Mouse (Mus musculus) stomach, embryonic 16.5 days (tissue): ENCODE measurements around the gene Rasgrp4. TPM values are rescaled to one million over a fixed set of nuclear protein-coding genes. Genes with fewer than 3 reads are reported as not detected.

Experiments used
- ATAC-seq: fragments of 200-750 bp; cut with Nextera tagmentation; 2 replicates; pipeline ENCODE4 v1.8.0; 2017; ENCODE audit warnings: moderate number of reproducible peaks, moderate TSS enrichment; ENCODE audit not compliant: insufficient read depth, low FRiP score
- H3K27ac ChIP-seq: fragments of 300-500 bp; sonication (generic); 2 replicates; pipeline ENCODE4 v1.5.1; 2014; ENCODE audit warnings: low read length
- H3K27me3 ChIP-seq: fragments of 300-500 bp; sonication (generic); 2 replicates; pipeline ENCODE4 v1.6.1; 2014; ENCODE audit warnings: low read length, control low read depth, mixed read lengths; ENCODE audit not compliant: control insufficient read depth, insufficient read depth
- H3K36me3 ChIP-seq: fragments of 300-500 bp; sonication (generic); 2 replicates; pipeline ENCODE4 v1.6.1; 2014; ENCODE audit warnings: low read length; ENCODE audit not compliant: control insufficient read depth, insufficient read depth
- H3K4me1 ChIP-seq: fragments of 300-500 bp; sonication (generic); 2 replicates; pipeline ENCODE4 v1.6.1; 2014; ENCODE audit warnings: low read length, control low read depth, mixed read lengths; ENCODE audit not compliant: control insufficient read depth, insufficient read depth
- H3K4me2 ChIP-seq: fragments of 300-500 bp; sonication (generic); 2 replicates; pipeline ENCODE4 v1.6.1; 2014; ENCODE audit warnings: low read depth, low read length, mixed read lengths
- H3K4me3 ChIP-seq: fragments of 300-500 bp; sonication (generic); replicated peaks from 2 replicates; pipeline ENCODE4 v1.5.1; 2014; ENCODE audit warnings: mild to moderate bottlenecking, low read length
- H3K9ac ChIP-seq: fragments of 300-500 bp; sonication (generic); 2 replicates; pipeline ENCODE4 v1.6.1; 2014; ENCODE audit warnings: low read length
- H3K9me3 ChIP-seq: fragments of 300-500 bp; sonication (generic); replicated peaks from 2 replicates; pipeline ENCODE4 v1.6.1; 2016; ENCODE audit warnings: low read length, control low read depth; ENCODE audit not compliant: control insufficient read depth
- WGBS: fragments of 180-500 bp; shearing (Covaris S2); extraction: QIAGEN DNeasy Blood & Tissue Kit; methylation state at CpG from one replicate; pipeline ENCODE4 v1.1.7; 2014; 5-methylcytosine and 5-hydroxymethylcytosine counted together
- polyA plus RNA-seq: library from polyadenylated mRNA; unstranded; fragments of >200 nt; fragmentation: Nextera tagmentation; extraction: Ambion mirVana; gene quantifications from 2 replicates; pipeline ENCODE4 v1.2.1, GENCODE M21; 2015

Gene Rasgrp4
- 0.56 and 0.61 TPM in 2 replicates for polyA plus RNA-seq

DNA sequence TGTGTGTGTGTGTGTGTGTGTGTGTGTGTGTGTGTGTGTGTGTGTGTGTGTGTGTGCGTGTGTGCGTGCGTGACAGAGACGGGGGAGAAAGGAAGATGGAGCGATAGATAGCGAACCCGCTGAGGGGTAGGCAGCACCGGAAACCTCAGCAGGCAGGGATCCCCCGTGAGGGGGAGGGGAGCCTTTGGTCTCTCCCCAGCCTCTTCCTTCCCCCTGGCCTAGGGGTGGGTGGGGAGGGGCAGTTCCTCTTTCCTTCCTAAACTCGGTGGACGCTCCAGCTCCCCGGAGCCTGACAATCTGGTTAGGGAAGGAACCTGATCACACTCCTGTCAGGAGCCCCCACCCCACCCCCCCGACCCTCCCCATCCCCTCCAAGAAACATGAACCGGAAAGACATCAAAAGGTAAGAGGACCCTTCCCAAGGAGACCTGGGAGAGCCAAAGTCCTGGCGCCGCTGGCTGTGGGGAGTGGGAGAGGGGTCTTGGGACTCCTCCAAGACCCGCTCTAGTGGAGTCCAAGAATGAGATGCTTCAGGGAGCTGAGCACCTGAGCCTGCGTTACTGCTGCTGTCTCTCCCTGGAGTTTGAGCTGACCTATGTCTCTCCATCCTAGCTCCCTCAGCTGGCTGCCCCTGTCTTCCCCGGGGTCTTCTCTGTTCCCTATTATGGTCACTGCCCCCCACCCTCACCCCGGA lies at the start of gene Rasgrp4:
Rasgrp4 (plus strand) TSS at position 159 of the 694 bp plus-strand sequence.
- peak; percentile 60; the same call in 1 of the 2 replicates for ATAC-seq
- WGBS: 3% methylated on average over 13 of the region's 20 CpGs
- peak within 1 kb of the TSS; percentile 19; the same call in 1 of the 2 replicates for H3K4me3 ChIP-seq
- no peaks in the 10 kb centered on the region for H3K36me3 ChIP-seq
- peak within 1 kb of the TSS; percentile 51 for H3K4me2 ChIP-seq
- peaks cover 3% of the 10 kb centered on the region; the same call in 1 of the 2 replicates for H3K27me3 ChIP-seq
- peaks cover 3% of the 10 kb centered on the region; the same call in 1 of the 2 replicates for H3K4me1 ChIP-seq
- H3K9ac ChIP-seq: peak within 1 kb of the TSS; percentile 44; the same call in 1 of the 2 replicates
- H3K27ac ChIP-seq: no peak within 1 kb of the TSS
- no peaks in the 10 kb centered on the region for H3K9me3 ChIP-seq

- Histone ChIP-seq H3K9ac (no peak overlapping the region), H3K4me1 (no peaks in the 10 kb centered on the region), H3K27ac (no peak overlapping the region), H3K4me2 (no peak overlapping the region), H3K4me3 (no peak overlapping the region), H3K36me3 (no peaks in the 10 kb centered on the region), H3K9me3 (no peaks in the 10 kb centered on the region), H3K27me3 (no peaks in the 10 kb centered on the region)
- ATAC-seq: no peak
- WGBS: 85% methylated on average over 30 of the region's 30 CpGs
Observed at GRCm38 (mm10) chr7:29085981-29086380, 48.7 kb upstream of the Rasgrp4 start.

- WGBS: 88% methylated on average over 10 of the region's 10 CpGs
- ATAC-seq: no peak
- H3K36me3 ChIP-seq: no peaks in the 10 kb centered on the region
- H3K27ac ChIP-seq: no peak overlapping the region
- H3K4me3 ChIP-seq: no peak overlapping the region
- H3K4me1 ChIP-seq: no peaks in the 10 kb centered on the region
- no peak overlapping the region for H3K4me2 ChIP-seq
- H3K9me3 ChIP-seq: no peaks in the 10 kb centered on the region
- H3K9ac ChIP-seq: no peak overlapping the region
- no peaks in the 10 kb centered on the region for H3K27me3 ChIP-seq
Observed at GRCm38 (mm10) chr7:29086902-29087301, 47.7 kb upstream of the Rasgrp4 start.

DNA sequence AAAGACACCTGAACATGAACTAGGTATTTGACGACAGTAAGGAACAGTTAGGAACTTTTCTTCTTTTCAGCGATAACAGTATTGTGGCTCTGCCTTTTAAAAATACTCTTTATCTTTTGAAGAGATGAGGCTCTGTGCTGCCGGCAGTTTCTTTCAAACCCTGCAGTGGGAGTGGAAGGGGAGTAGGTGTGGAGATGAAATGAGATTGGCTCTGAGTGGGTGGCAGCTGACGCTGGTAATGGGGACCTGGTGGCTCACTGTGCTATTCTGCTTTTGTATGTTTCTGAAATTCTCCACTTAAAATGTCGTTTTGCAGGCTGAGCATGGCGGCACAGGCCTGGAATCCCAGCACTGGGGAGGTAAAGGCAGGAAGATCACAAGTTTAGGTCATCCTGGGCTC lies 45.8 kb upstream of the Rasgrp4 start:
- H3K4me3 ChIP-seq: no peak overlapping the region
- no peak overlapping the region for H3K27ac ChIP-seq
- no peak for ATAC-seq
- no peaks in the 10 kb centered on the region for H3K9me3 ChIP-seq
- H3K27me3 ChIP-seq: no peaks in the 10 kb centered on the region
- H3K9ac ChIP-seq: no peak overlapping the region
- H3K36me3 ChIP-seq: no peaks in the 10 kb centered on the region
- 64% methylated on average over 6 of the region's 6 CpGs for WGBS
- H3K4me2 ChIP-seq: no peak overlapping the region
- H3K4me1 ChIP-seq: no peaks in the 10 kb centered on the region

GRCm38 (mm10) chr7:29097131-29097530 lies 37.5 kb upstream of the Rasgrp4 start:
- no peaks in the 10 kb centered on the region for H3K36me3 ChIP-seq
- H3K4me1 ChIP-seq: no peaks in the 10 kb centered on the region
- H3K4me2 ChIP-seq: no peak overlapping the region
- H3K4me3 ChIP-seq: no peak overlapping the region
- no peaks in the 10 kb centered on the region for H3K27me3 ChIP-seq
- ATAC-seq: no peak
- H3K27ac ChIP-seq: no peak overlapping the region
- no peak overlapping the region for H3K9ac ChIP-seq
- 90% methylated on average over 16 of the region's 16 CpGs for WGBS
- H3K9me3 ChIP-seq: no peaks in the 10 kb centered on the region

- WGBS: 84% methylated on average over 12 of the region's 12 CpGs
- Histone ChIP-seq H3K9me3 (no peaks in the 10 kb centered on the region), H3K4me1 (no peaks in the 10 kb centered on the region), H3K4me2 (no peak overlapping the region), H3K27me3 (no peaks in the 10 kb centered on the region), H3K27ac (no peak overlapping the region), H3K36me3 (no peaks in the 10 kb centered on the region), H3K4me3 (no peak overlapping the region), H3K9ac (no peak overlapping the region)
- no peak for ATAC-seq
Observed at GRCm38 (mm10) chr7:29101286-29102017, 33.2 kb upstream of the Rasgrp4 start.

DNA sequence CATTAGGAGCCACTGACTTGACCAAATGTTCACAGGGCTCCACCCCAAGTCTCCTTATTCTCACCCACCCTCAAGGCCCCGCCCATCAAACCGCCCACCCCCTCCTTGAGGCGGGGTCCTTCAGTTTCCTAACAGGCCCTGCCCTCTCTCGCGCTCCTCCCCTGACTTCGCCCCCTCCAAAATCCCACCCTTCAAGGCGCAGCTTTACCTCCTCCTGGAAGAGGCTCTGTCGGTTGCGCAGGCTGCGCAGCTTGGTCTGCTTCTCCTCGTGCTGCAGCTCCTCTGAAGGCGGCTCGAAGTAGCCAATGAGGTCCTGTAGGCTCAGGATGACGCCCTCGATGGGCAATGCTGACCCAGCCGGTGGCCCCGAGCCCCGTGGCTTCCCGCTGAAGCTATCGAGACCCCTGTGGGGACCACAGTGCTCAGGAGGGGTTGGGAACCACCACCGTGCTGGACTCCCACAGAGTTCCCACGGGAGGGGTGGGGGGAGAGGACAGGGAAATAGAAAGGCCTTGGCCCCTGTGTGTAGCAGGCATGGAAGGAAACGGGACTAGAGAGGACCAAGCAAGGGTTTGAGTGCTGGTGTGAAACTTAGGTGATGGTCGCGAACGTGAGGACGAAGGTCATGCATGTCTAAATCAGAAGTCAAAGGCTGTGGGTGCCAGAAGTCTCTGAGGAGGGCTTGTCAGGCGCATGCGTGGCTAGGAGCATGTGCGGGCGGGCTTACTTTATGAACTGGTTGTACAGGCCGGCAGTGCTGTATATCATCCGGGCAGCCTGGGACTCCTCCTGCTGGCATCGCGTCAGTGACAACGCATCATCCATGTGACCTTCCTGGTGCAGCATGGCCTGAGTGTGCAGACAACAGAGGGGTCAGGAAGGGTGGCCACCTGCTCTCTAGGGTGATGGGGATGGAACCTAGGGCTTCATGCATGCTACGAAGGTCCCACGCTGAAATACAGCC lies 25.4 kb upstream of the Rasgrp4 start:
- H3K27me3 ChIP-seq: no peaks in the 10 kb centered on the region
- H3K4me2 ChIP-seq: peak overlapping the region; percentile 54
- H3K9me3 ChIP-seq: no peaks in the 10 kb centered on the region
- no peaks in the 10 kb centered on the region for H3K4me1 ChIP-seq
- H3K36me3 ChIP-seq: no peaks in the 10 kb centered on the region
- no peak overlapping the region for H3K27ac ChIP-seq
- 25% methylated on average over 38 of the region's 38 CpGs for WGBS
- peak; percentile 75 for ATAC-seq
- H3K4me3 ChIP-seq: peak overlapping the region; percentile 25
- H3K9ac ChIP-seq: peak overlapping the region; percentile 46

- no peak for ATAC-seq
- Histone ChIP-seq H3K36me3 (no peaks in the 10 kb centered on the region), H3K4me2 (no peak overlapping the region), H3K9me3 (no peaks in the 10 kb centered on the region), H3K27me3 (no peaks in the 10 kb centered on the region), H3K4me1 (no peaks in the 10 kb centered on the region), H3K9ac (no peak overlapping the region), H3K27ac (no peak overlapping the region), H3K4me3 (no peak overlapping the region)
- WGBS: 21% methylated on average over 18 of the region's 18 CpGs
Observed at GRCm38 (mm10) chr7:29118142-29118851, 16.4 kb upstream of the Rasgrp4 start.
